Mouse (Mus musculus): Measurements from ENCODE around the gene Nrxn1.

GRCm38 (mm10) chr17:91007385-91008089, 85.3 kb downstream of the Nrxn1 start:
- TF ChIP-seq CTCF (IDR thresholded peaks at IDR 0.05 in 2 of 3, conservative IDR thresholded peaks at IDR 0.05 in 1 of 3; ENCODE audit: control insufficient read depth in 1 of 3, insufficient read depth in 1 of 3, low read depth in 2 of 3, low read length in 3 of 3, poor library complexity in 1 of 3, severe bottlenecking in 1 of 3) (no peak), KAT2A (conservative IDR thresholded peaks at IDR 0.05; ENCODE audit: low read depth, low read length) (no peak), POLR2A (IDR thresholded peaks at IDR 0.05; ENCODE audit: control insufficient read depth in 1 of 2, insufficient read depth in 1 of 2, low read depth in 1 of 2, low read length in 2 of 2, poor library complexity in 1 of 2) (no peak), BHLHE40 (IDR thresholded peaks at IDR 0.05; ENCODE audit: borderline replicate concordance, low read depth, low read length) (no peak)

Data from MEL (cell line).